Mouse (Mus musculus) NIH3T3 (cell line): Measurements from ENCODE around the gene Gm6408.
"Not testable (repeated sequence)": the region's sequence is repeated elsewhere in the genome, so short reads cannot be mapped to it uniquely, and the experiment has no call there.

Experiments used
- DNase-seq: peaks from one replicate; pipeline ENCODE4 v3.0.0-alpha.2; 2012; ENCODE audit warnings: low read depth

Gene Gm6408

DNA sequence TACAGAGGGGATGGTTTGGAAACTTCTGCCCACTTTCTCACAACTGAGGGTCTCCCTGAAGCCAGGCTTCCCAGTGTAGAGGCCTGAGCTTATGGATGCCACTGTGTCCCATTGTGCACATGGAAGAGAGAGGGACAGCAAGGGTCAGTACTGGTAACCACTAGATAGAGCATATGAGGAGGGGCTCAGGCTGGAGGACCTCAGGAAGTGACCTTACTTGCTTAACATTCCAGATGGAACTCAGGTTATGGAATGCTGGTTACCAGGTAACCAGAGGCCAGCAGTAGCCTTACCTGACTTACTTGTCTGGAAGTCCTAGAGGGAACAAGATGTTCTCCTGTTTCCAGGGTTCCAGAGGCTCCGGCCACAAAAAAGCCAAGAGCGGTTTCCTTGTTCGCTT, at the start of gene Gm6408:
Gm6408 (plus strand) TSS at position 301 of the 400 bp plus-strand sequence.
- not testable (repeated sequence) for DNase-seq

DNA sequence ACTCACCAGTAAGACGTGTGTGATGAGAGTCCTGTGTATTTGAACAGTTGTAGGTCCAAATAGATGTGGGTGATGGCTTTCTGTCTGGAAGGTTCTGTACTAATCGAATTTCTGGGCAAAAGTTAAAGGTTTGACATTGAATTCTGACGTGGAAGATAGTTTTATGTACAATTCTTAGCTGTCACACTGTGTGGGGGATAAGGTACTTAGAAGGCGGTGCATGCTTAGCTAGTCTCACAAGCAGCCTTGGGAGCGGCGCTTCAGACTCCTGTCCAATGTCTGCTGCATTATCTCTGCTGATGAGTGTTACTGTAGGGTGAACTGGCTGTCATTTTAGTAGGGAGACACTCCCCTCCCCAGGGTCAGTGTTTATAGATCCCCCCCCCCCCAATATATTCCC, 49.3 kb upstream of the Gm6408 start:
- no peak for DNase-seq

DNA sequence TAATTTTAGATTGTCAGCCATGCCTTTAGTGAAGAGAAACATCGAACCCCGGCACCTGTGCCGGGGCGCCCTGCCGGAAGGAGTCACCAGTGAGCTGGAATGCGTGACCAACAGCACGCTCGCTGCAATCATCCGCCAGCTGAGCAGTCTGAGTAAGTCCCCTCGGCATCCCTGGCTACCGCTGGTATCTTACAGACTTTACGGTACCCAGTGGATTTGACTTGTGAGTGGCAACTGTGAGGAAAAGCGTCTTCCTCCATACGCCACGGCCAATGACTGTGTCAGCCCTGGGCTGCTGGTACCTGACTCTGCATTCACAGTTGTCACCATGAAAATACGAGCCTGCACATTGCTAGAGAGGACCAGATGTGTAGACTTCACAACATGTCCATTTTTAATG, 46.4 kb upstream of the Gm6408 start:
- DNase-seq: no peak

DNA sequence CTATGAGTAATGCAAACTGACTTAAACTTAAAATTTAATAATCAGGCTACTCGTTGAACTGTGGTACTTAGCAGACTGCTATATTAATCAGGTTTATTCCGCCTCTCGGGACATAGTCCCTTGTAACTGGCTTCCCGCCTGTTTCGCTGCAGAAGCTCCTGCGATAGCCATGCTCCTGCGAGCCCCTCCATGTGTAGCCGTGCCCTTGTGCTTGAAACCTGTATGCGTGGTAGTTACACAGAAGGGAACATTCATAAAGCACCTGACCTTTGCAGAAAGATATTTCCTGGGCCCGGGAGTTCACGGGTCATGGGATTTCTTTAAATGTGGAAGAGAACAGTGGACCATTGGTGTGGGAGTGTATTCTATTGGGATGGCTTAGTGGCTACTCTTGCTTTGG, 45.0 kb upstream of the Gm6408 start:
- no peak for DNase-seq

DNA sequence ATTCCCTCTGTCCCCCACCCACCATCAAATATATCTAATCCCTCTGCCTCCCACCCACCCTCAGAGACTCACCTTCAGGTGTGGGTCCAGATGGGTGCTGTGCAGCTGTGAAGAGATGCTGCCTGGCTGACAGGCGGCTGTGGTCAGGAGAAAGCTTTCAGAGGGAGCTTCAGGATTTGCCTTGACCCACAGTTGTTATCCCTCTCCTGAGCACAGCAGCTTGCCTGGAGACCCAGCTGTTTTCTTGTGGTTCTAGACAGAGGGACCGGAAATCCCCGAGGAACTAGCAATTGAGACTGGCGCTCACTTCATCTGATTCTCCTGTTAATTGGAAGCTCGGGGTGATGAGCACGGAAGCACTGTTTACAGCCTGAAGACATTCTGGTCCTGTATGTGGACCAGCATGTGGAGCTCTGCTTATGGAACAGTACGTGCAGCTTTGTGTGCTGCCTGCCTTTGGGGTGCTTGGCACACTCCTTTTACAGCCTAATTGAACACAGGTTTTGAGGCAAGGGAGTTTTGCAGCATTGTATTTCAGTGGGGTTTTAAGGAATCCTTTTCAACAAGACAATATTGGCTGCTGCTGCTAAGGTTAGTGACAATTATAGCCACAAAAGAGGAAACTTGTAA, 42.5 kb upstream of the Gm6408 start:
- DNase-seq: no peak

DNA sequence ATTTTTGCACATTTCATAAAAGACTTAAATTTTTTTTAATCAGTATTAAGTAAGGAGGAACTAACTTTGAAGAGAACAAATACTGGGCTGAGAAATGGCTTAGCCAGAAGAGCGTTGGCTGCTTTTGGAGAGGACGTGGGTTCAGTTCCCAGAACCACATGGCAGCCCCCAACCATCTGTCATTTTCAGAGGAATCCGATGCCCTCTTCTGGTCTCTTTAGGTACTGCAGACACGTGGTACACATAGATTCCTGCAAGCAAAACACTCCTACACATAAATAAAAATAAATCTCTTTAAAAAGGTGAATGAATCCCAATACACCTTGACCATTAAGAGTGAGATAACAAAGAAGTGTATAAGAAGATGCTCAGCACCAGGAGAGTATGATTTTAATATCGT, 41.5 kb upstream of the Gm6408 start:
- DNase-seq: no peak

DNA sequence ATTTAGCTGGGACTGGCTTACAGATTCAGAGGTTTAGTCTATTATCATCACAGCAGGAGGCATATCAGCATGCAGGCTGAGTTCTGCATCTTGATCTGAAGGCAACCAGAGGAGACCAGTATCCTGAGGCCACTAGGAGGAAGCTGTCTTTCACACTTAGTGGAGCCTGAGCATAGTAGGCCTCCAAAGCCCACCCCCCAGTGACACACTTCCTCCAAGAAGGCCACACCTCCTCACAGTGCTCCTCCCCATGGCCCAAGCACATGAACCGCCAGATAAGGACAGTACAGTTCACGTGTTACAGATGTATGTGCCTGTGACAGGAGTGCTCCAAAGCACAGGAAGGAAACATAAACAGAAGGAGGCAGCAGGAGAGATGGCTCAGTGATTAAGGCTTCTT, 39.0 kb upstream of the Gm6408 start:
- DNase-seq: no peak

DNA sequence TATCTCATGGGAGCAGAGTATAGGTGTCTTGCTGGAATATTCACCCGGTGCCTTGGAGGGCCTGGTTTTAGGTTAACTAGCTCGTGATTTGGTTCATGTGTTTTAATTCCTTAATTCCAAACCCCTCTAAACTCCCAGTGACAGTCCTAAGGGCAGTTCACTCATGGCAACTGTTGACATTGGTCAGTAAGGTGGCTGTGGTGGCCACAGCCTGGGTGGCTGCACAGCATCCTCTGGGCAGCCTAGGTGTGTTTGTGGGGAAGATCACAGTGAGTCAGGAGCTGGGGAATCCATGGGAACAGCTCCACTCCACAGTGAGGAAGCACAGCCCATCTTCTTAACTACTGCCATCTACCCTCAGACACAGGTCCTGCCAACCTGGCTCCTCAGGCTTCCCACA, 35.1 kb upstream of the Gm6408 start:
- no peak for DNase-seq

DNA sequence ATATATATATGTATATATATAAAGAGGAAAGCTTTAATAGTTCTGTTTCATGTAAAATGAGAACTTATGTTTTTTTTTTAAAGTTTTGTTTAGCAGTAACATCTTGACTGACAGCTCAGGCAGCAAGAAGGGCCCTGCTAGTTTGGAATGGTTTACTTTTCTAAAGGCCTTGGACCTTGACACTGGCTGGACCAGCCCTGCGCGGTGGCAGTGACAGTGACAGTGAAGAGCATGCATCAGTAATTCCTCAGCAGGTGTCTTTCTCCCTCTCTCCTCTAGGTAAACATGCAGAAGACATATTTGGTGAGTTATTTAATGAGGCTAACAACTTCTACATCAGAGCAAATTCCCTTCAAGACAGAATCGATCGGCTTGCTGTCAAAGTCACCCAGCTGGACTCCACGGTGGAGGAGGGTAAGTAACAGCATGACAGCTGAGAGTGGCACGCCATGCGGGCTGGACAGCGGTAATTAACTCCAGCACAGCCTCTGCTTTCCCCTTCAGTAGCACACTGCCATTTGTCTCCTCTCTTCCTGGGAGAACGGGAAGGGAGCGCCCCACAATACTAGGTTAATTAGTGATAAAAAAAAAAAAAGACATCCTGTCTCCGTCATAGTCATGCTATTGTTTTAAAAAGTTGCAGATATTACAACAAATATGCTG, 30.0 kb upstream of the Gm6408 start:
- no peak for DNase-seq

DNA sequence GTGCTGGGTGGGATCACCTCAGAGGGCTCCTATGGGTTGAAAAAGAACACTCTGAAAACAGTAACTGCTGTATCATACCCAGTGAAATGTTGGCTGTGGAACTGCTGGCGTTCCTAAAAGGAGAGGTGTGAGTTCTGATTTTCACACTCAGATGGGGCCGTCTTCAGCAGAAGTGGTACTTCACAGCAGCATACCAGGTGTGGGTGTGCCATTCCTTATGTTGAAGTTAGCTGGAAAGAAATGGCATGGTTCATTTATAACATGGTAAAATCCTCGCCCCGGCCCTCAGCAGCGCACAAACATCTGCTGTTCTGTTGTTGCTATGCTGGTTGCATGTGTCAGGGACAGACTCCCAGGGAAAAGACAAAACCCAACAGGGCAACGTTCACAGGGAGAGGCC, 28.2 kb upstream of the Gm6408 start:
- no peak for DNase-seq

DNA sequence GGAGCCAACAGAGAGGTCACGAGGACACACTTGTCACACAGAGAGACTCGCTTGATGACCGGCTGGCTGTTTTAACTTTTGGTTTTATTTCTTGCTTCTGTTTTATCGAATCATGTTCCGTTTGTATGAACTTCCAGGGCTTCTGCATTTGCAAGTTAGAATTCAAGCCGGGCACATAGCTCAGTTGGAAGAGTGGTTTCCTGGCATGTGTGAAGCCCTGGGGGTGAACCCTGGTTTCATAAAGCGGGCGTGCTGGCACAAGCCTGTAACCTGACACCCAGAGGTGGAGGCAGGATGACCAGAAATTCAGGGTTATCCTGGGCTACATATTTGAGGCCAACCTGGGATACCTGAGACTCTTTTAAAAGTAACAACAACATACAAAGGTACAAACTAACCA, 20.2 kb upstream of the Gm6408 start:
- no peak for DNase-seq

DNA sequence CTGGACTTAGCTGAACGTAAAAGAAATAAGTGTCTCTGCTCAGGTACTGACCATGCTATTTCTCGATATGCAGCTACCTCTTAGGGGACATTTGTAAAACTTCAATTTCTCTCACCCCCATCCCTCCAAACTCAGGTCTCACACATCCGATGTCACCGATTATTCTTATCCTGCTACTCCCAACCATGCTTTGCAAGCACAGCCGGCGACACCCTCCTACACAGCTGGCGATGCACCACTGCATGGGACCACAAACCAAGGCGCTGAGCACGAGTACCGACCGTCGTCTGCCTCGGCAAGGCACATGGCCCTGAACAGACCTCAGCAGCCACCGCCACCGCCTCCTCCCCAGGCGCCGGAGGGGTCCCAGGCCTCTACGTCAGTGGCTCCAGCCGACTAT, 15.1 kb upstream of the Gm6408 start:
- DNase-seq: no peak

DNA sequence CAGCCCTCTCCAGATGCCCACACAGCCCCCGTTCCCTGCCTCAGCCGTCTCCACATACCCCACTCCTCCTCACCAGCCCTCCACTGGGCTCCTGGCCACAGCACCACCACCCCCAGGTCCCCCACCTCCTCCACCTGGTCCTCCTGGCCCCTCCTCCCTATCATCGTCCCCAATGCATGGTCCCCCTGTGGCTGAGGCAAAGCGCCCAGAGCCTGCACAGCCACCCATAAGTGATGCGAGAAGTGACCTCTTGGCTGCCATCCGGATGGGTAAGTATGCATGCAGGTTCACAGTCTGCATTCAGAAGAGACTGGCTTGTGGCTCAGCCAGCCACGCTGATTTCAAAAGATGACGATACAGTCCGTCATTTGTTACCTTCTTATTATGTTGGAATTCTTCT, 13.5 kb upstream of the Gm6408 start:
- DNase-seq: no peak

DNA sequence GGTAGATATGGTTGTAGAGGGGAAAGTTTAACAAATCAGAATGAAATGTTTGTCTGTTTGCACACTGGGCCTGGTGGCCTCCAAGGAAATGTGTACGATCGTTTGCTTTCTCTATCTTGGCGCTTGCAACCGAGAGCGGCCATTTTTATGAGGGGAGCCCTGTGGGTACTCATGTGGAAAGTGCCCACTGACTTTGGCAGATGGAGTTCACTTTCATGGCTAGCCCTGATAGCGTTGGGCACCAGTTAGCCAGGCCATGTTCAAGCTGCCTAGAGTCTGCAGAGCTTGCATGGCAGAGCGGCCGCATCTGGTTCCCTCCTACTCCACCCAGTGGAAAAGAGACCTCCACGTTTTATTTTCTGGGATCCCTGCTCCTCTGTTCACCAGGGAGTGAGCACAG, 10.9 kb upstream of the Gm6408 start:
- DNase-seq: no peak

DNA sequence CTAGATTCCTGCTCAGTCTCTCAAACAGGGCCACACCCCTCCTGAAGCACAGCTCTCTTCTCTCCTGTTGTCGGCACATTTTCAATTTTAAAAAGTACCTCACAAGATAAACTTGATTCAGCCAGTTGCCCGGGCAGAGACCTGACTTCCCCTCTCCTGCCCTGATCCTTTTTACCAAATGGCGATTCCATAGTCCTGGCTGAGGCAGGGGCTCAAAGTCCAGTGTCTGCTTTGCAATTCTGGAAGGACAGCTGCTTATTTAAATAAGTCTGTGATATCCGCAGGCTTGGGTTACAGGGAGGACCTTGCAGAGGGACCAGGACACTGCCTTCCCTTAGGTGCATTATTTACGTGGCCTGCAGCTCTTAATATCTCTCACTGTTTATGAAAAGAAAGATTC, 10.5 kb upstream of the Gm6408 start:
- DNase-seq: no peak

DNA sequence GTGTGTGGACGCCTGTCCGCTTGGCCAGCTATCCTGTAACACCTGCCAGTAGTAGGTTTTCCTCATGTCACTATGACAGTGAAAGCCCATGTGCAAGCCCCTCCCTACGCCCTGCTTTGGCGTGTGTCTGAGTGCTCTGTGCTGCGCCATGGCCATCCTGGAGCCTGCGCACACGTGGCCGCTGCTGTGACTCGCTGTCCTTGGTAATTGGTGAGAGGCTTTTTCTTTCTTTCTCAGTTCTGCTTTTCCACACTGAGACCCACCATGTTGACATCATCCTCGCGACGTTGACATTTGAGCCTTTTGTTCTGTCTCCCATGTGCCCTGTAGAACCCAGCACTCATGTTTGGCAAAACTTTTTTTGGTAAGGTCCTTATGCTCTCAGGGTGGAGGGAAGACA, 9.9 kb upstream of the Gm6408 start:
- DNase-seq: no peak

DNA sequence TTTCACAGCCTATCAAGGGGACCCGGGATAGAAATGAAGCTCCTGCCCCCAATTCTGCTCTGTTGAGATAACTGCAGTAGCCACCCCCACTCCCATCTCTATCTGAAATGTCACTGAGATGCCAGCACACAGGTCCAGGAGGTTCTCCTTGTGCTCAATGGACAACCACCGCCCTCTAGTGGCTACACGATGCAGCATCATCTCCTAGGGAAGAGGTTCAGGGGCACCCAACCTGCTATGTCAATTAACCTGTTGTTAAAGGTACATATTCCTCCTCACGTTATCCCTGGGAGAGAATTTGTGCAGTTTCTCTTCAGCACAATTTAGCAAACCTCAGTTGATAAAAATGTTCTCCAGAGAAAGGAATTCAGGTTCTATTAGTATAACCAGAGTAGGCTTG, 2.2 kb upstream of the Gm6408 start:
- DNase-seq: not testable (repeated sequence)

DNA sequence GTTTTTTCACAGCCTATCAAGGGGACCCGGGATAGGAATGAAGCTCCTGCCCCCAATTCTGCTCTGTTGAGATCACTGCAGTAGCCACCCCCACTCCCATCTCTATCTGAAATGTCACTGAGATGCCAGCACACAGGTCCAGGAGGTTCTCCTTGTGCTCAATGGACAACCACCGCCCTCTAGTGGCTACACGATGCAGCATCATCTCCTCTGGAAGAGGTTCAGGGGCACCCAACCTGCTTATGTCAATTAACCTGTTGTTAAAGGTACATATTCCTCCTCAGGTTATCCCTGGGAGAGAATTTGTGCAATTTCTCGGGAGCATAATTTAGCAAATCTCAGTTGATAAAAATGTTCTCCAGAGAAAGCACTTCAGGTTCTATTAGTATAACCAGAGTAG, 7.2 kb downstream of the Gm6408 start:
- peak; percentile 18 for DNase-seq

DNA sequence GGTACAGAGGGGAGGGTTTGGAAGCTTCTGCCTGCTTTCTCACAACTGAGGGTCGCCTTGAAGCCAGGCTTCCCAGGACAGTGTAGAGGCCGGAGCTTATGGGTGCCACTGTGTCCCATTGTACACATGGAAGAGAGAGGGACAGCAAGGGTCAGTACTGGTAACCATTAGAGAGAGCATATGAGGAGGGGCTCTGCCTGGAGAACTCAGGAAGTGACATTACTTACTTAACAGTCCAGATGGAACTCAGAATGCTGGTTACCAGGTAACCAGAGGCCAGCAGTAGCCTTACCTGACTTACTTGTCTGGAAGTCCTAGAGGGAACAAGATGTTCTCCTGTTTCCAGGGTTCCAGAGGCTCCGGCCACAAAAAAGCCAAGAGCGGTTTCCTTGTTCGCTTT, 9.3 kb downstream of the Gm6408 start, which contains the start of gene Gm6370:
Gm6370 (plus strand) TSS at position 301 of the 400 bp plus-strand sequence.
- DNase-seq: not testable (repeated sequence)

DNA sequence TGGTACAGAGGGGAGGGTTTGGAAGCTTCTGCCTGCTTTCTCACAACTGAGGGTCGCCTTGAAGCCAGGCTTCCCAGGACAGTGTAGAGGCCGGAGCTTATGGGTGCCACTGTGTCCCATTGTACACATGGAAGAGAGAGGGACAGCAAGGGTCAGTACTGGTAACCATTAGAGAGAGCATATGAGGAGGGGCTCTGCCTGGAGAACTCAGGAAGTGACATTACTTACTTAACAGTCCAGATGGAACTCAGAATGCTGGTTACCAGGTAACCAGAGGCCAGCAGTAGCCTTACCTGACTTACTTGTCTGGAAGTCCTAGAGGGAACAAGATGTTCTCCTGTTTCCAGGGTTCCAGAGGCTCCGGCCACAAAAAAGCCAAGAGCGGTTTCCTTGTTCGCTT, 20.3 kb downstream of the Gm6408 start, which contains the start of gene 4930449I24Rik:
4930449I24Rik (plus strand) TSS at position 301 of the 400 bp plus-strand sequence.
- not testable (repeated sequence) for DNase-seq

DNA sequence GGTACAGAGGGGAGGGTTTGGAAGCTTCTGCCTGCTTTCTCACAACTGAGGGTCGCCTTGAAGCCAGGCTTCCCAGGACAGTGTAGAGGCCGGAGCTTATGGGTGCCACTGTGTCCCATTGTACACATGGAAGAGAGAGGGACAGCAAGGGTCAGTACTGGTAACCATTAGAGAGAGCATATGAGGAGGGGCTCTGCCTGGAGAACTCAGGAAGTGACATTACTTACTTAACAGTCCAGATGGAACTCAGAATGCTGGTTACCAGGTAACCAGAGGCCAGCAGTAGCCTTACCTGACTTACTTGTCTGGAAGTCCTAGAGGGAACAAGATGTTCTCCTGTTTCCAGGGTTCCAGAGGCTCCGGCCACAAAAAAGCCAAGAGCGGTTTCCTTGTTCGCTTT, 32.1 kb downstream of the Gm6408 start, which contains the start of gene Gm3402:
Gm3402 (plus strand) TSS at position 301 of the 400 bp plus-strand sequence.
- DNase-seq: not testable (repeated sequence)

DNA sequence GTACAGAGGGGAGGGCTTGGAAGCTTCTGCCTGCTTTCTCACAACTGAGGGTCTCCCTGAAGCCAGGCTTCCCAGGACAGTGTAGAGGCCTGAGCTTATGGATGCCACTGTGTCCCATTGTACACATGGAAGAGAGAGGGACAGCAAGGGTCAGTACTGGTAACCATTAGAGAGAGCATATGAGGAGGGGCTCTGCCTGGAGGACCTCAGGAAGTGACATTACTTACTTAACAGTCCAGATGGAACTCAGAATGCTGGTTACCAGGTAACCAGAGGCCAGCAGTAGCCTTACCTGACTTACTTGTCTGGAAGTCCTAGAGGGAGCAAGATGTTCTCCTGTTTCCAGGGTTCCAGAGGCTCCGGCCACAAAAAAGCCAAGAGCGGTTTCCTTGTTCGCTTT, 43.7 kb downstream of the Gm6408 start, which contains the start of gene Gm3404:
Gm3404 (plus strand) TSS at position 301 of the 400 bp plus-strand sequence.
- DNase-seq: not testable (repeated sequence)
